ENCODE assay signal across 12 mouse cellular contexts in the genomic region with DNA sequence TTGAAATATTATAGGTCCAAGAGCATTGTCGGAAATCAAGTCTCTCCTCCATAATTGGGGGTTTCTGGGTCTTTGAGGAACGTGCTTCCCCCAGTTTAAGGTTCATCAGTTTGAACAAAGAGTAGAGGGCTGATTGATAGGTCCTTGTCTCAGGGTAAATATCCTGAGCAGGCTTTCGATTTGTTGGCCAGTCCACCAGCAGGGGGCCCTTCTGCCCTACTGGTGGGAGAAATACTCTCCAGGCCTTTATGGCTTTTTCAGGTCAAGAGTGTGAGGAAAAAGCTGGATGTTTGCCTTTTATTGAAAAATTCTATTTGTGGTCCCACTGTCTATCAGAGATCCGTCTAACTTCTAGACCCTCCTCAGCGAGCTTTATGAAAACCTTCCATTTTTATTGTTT. TPM values are rescaled to one million over a fixed set of nuclear protein-coding genes. Genes with fewer than 3 reads are reported as not detected.
DNase-seq lines count a peak whose midpoint lies in the region; TF ChIP-seq lines count a peak whose summit lies in the region.
"Had no signal": no experiment of that assay in that cellular context is flagged by ENCODE, and none has a peak within 500 bp of the region (broad histone marks: within the 10 kb centered on the region; RNA-seq: fewer than 3 reads in every experiment).

No protein-coding gene starts in this region.

- DNase-seq in kidney, adult 2 months: no peak
- no peak for DNase-seq in kidney, adult 8-10 months
- peak; percentile 59 for DNase-seq in 3T3-L1 (ENCODE audit: low read depth, low spot score)
- DNase-seq in ES-CJ7 (ENCODE audit: low read depth, low spot score): peak; percentile 11
- no peak for DNase-seq in ovary, postnatal 36 days (ENCODE audit: low spot score)
- DNase-seq in testis, postnatal 14 days (ENCODE audit: low spot score): no peak
- DNase-seq in gastrocnemius, postnatal 25 days: no peak
- DNase-seq: cerebellum, adult 11 months; gastrocnemius, postnatal 36 days; lung, adult 18-20 months had no signal

- H3K27ac ChIP-seq in kidney, adult 2 months (ENCODE audit: insufficient read depth, low read depth, low read length): no peak overlapping the region
- H3K27ac ChIP-seq in cortical plate, adult 2 months (ENCODE audit: insufficient read depth, low read length): no peak overlapping the region
- H3K27ac ChIP-seq: hindbrain, embryonic 15.5 days had no signal

- peak; percentile 53 for TF ChIP-seq CTCF in kidney, adult 2 months (conservative IDR thresholded peaks at IDR 0.05; ENCODE audit: insufficient read depth, insufficient read length, low read depth, low read length)
- TF ChIP-seq CTCF in cortical plate, adult 2 months (IDR thresholded peaks at IDR 0.05; ENCODE audit: extremely low read depth, insufficient read depth, low read length): peak; percentile 35; the same call in 1 of the 2 replicates

- WGBS in kidney, adult 2 months: 59% methylated on average over 5 of the region's 5 CpGs

- H3K4me1 ChIP-seq in kidney, adult 2 months (ENCODE audit: control insufficient read depth, insufficient read depth, low read length): no peaks in the 10 kb centered on the region
- no peaks in the 10 kb centered on the region for H3K4me1 ChIP-seq in cortical plate, adult 2 months (ENCODE audit: control insufficient read depth, insufficient read depth, low read length)
- H3K4me1 ChIP-seq: hindbrain, embryonic 15.5 days had no signal

- no peaks in the 10 kb centered on the region for H3K27me3 ChIP-seq in kidney, adult 2 months (replicated peaks; ENCODE audit: control insufficient read depth, insufficient read depth, low read length)
- H3K27me3 ChIP-seq: hindbrain, embryonic 15.5 days had no signal

- H3K4me3 ChIP-seq in kidney, adult 2 months (ENCODE audit: insufficient read depth, low read depth, low read length): no peak overlapping the region
- no peak overlapping the region for H3K4me3 ChIP-seq in cortical plate, adult 2 months (ENCODE audit: insufficient read depth, low read length)
- H3K4me3 ChIP-seq: hindbrain, embryonic 15.5 days had no signal

- H3K36me3 ChIP-seq in kidney, adult 2 months (ENCODE audit: control insufficient read depth, insufficient read depth, low read length): no peaks in the 10 kb centered on the region
- H3K36me3 ChIP-seq: hindbrain, embryonic 15.5 days had no signal

- no peak for TF ChIP-seq POLR2A in kidney, adult 2 months (IDR thresholded peaks at IDR 0.05; ENCODE audit: low read depth, low read length)
- no peak for TF ChIP-seq POLR2A in cortical plate, adult 2 months (IDR thresholded peaks at IDR 0.05; ENCODE audit: extremely low read depth, insufficient read depth, low read length)

RNA-seq across cellular contexts. Expression of gene Alox5, which starts 32.7 kb away (rescaled TPM):
- 0.45 and 1.2 TPM in 2 replicates for polyA plus RNA-seq in kidney, adult 2 months (2012; rRNA removed)
- 1.3 and 1.5 TPM in 2 replicates for polyA plus RNA-seq in cortical plate, adult 2 months (2012; rRNA removed)
- total RNA-seq in gastrocnemius, postnatal 25 days (2021): 1 to 10 TPM; 1.1 to 1.3 TPM

Comparison
In these comparisons a context has a peak if more than half of its experiments do, and no peak if none do; other contexts are left out.
1. DNase-seq: peak in 3T3-L1 (single experiment) and ES-CJ7 (single experiment); none in kidney, adult 2 months (single experiment), kidney, adult 8-10 months (0 of 2), ovary, postnatal 36 days (single experiment), testis, postnatal 14 days (single experiment) and gastrocnemius, postnatal 25 days (single experiment).